Mouse (Mus musculus) intestine, postnatal 0 days (tissue): ENCODE results near the gene Serpina6. TPM values are rescaled to one million over a fixed set of nuclear protein-coding genes. Genes with fewer than 3 reads are reported as not detected.
"Not testable (repeated sequence)": the region's sequence is repeated elsewhere in the genome, so short reads cannot be mapped to it uniquely, and the experiment has no call there.

ENCODE experiments used
- ATAC-seq: fragments of 200-750 bp; cut with Nextera tagmentation; 2 replicates; pipeline ENCODE4 v1.8.0; 2017; ENCODE audit warnings: mild to moderate bottlenecking, moderate TSS enrichment, moderate library complexity
- H3K27ac ChIP-seq: fragments of 300-500 bp; sonication (generic); 2 replicates; pipeline ENCODE4 v1.5.1; 2014; ENCODE audit warnings: mild to moderate bottlenecking, low read depth, low read length, moderate library complexity
- H3K27me3 ChIP-seq: fragments of 300-500 bp; sonication (generic); replicated peaks from 2 replicates; pipeline ENCODE4 v1.6.1; 2014; ENCODE audit warnings: low read length, mixed read lengths; ENCODE audit not compliant: control insufficient read depth, insufficient read depth
- H3K36me3 ChIP-seq: fragments of 300-500 bp; sonication (generic); 2 replicates; pipeline ENCODE4 v1.6.1; 2014; ENCODE audit warnings: mild to moderate bottlenecking, moderate library complexity; ENCODE audit not compliant: control insufficient read depth, insufficient read depth
- H3K4me1 ChIP-seq: fragments of 300-500 bp; sonication (generic); replicated peaks from 2 replicates; pipeline ENCODE4 v1.6.1; 2014; ENCODE audit warnings: antibody characterized with exemption, low read length, mixed read lengths; ENCODE audit not compliant: control insufficient read depth, insufficient read depth
- H3K4me2 ChIP-seq: fragments of 300-500 bp; sonication (generic); replicated peaks from 2 replicates; pipeline ENCODE4 v1.6.1; 2014; ENCODE audit warnings: low read depth, mild to moderate bottlenecking, moderate library complexity
- H3K4me3 ChIP-seq: fragments of 300-500 bp; sonication (generic); 2 replicates; pipeline ENCODE4 v1.5.1; 2014; ENCODE audit warnings: low read depth, low read length
- H3K9ac ChIP-seq: fragments of 300-500 bp; sonication (generic); 2 replicates; pipeline ENCODE4 v1.6.1; 2014; ENCODE audit warnings: mild to moderate bottlenecking, low read depth, low read length
- H3K9me3 ChIP-seq: fragments of 300-500 bp; sonication (generic); 2 replicates; pipeline ENCODE4 v1.6.1; 2016; ENCODE audit warnings: mixed run types; ENCODE audit not compliant: control insufficient read depth
- CTCF ChIP-seq: sonication (generic); IDR thresholded peaks from 2 replicates; pipeline ENCODE4 v1.5.1; 2016; ENCODE audit warnings: low read depth, mild to moderate bottlenecking, control low read depth, antibody characterized with exemption, moderate library complexity
- WGBS: fragments of 180-500 bp; shearing (Covaris S2); extraction: QIAGEN DNeasy Blood & Tissue Kit; methylation state at CpG from one replicate; pipeline ENCODE4 v1.1.7; 2014; 5-methylcytosine and 5-hydroxymethylcytosine counted together
- polyA plus RNA-seq: library from polyadenylated mRNA; unstranded; fragments of >200 nt; fragmentation: Nextera tagmentation; extraction: Ambion mirVana; gene quantifications from 2 replicates; pipeline ENCODE4 v1.2.1, GENCODE M21; 2015

The Serpina6 gene
- polyA plus RNA-seq, 1 experiment from 2014 or later = not detected

GRCm38 (mm10) chr12:103687021-103687420, 30.0 kb upstream of the Serpina6 start:
- H3K4me3 ChIP-seq = no peak overlapping the region
- no peak for ATAC-seq
- no peak overlapping the region for H3K9ac ChIP-seq
- no peaks in the 10 kb centered on the region for H3K9me3 ChIP-seq
- H3K4me1 ChIP-seq = no peaks in the 10 kb centered on the region
- H3K4me2 ChIP-seq = no peak overlapping the region
- no peaks in the 10 kb centered on the region for H3K36me3 ChIP-seq
- no peak overlapping the region for H3K27ac ChIP-seq
- no peaks in the 10 kb centered on the region for H3K27me3 ChIP-seq
- 34% methylated on average over 7 of the region's 7 CpGs for WGBS
- TF ChIP-seq CTCF = no peak

GRCm38 (mm10) chr12:103686050-103686449, 29.0 kb upstream of the Serpina6 start:
- H3K27ac ChIP-seq = no peak overlapping the region
- no peak overlapping the region for H3K9ac ChIP-seq
- H3K4me2 ChIP-seq = no peak overlapping the region
- H3K36me3 ChIP-seq = no peaks in the 10 kb centered on the region
- no peak for TF ChIP-seq CTCF
- H3K4me3 ChIP-seq = no peak overlapping the region
- H3K9me3 ChIP-seq = no peaks in the 10 kb centered on the region
- no peak for ATAC-seq
- no peaks in the 10 kb centered on the region for H3K4me1 ChIP-seq
- no peaks in the 10 kb centered on the region for H3K27me3 ChIP-seq
- 64% methylated on average over 3 of the region's 3 CpGs for WGBS

- no peak overlapping the region for H3K9ac ChIP-seq
- no peak for TF ChIP-seq CTCF
- no peak overlapping the region for H3K4me2 ChIP-seq
- 36% methylated on average over 3 of the region's 3 CpGs for WGBS
- no peak overlapping the region for H3K4me3 ChIP-seq
- no peaks in the 10 kb centered on the region for H3K36me3 ChIP-seq
- H3K27me3 ChIP-seq = no peaks in the 10 kb centered on the region
- ATAC-seq = no peak
- H3K9me3 ChIP-seq = no peaks in the 10 kb centered on the region
- no peaks in the 10 kb centered on the region for H3K4me1 ChIP-seq
- H3K27ac ChIP-seq = no peak overlapping the region
Measured at GRCm38 (mm10) chr12:103685386-103685785, 28.4 kb upstream of the Serpina6 start.

- Histone ChIP-seq H3K4me2 (no peak overlapping the region), H3K9me3 (no peaks in the 10 kb centered on the region), H3K4me3 (no peak overlapping the region), H3K27ac (no peak overlapping the region), H3K36me3 (no peaks in the 10 kb centered on the region), H3K4me1 (no peaks in the 10 kb centered on the region), H3K27me3 (no peaks in the 10 kb centered on the region), H3K9ac (no peak overlapping the region)
- WGBS = 38% methylated on average over 4 of the region's 4 CpGs
- no peak for TF ChIP-seq CTCF
- no peak for ATAC-seq
Measured at GRCm38 (mm10) chr12:103683775-103684174, 26.8 kb upstream of the Serpina6 start.

- Histone ChIP-seq H3K36me3 (no peaks in the 10 kb centered on the region), H3K27ac (no peak overlapping the region), H3K4me1 (no peaks in the 10 kb centered on the region), H3K27me3 (no peaks in the 10 kb centered on the region), H3K4me3 (no peak overlapping the region), H3K9me3 (no peaks in the 10 kb centered on the region), H3K4me2 (no peak overlapping the region), H3K9ac (no peak overlapping the region)
- ATAC-seq = no peak
- WGBS = 30% methylated on average over 2 of the region's 2 CpGs
- TF ChIP-seq CTCF = no peak
Measured at GRCm38 (mm10) chr12:103681739-103682138, 24.7 kb upstream of the Serpina6 start.

GRCm38 (mm10) chr12:103681169-103681568, 24.2 kb upstream of the Serpina6 start:
- no peak for TF ChIP-seq CTCF
- no peak overlapping the region for H3K27ac ChIP-seq
- no peak for ATAC-seq
- no peaks in the 10 kb centered on the region for H3K4me1 ChIP-seq
- H3K4me2 ChIP-seq = no peak overlapping the region
- no peaks in the 10 kb centered on the region for H3K27me3 ChIP-seq
- H3K36me3 ChIP-seq = no peaks in the 10 kb centered on the region
- H3K4me3 ChIP-seq = no peak overlapping the region
- H3K9me3 ChIP-seq = no peaks in the 10 kb centered on the region
- 40% methylated on average over 2 of the region's 2 CpGs for WGBS
- no peak overlapping the region for H3K9ac ChIP-seq

GRCm38 (mm10) chr12:103679853-103680252, 22.8 kb upstream of the Serpina6 start:
- H3K27me3 ChIP-seq, H3K36me3 ChIP-seq, H3K9me3 ChIP-seq, H3K9ac ChIP-seq, ATAC-seq, H3K4me1 ChIP-seq, H3K4me3 ChIP-seq, H3K4me2 ChIP-seq, H3K27ac ChIP-seq: not testable (repeated sequence)
- 100% methylated on average over 1 of the region's 1 CpGs for WGBS
